Mouse (Mus musculus) kidney, adult 2 months (tissue): ENCODE data around the gene Fstl5. TPM values are rescaled to one million over a fixed set of nuclear protein-coding genes. Genes with fewer than 3 reads are reported as not detected.

Source experiments
- DNase-seq: peaks from one replicate; pipeline ENCODE4 v3.0.0; 2021
- H3K27ac ChIP-seq: fragments of 200-500 bp; 2 replicates; pipeline ENCODE4 v1.5.1; 2012; ENCODE audit warnings: low read depth, low read length, control low read depth, inconsistent platforms; ENCODE audit not compliant: insufficient read depth
- H3K27me3 ChIP-seq: fragments of 200-500 bp; replicated peaks from 2 replicates; pipeline ENCODE4 v1.6.1; 2012; ENCODE audit warnings: mild to moderate bottlenecking, moderate library complexity, low read length, inconsistent platforms; ENCODE audit not compliant: control insufficient read depth, insufficient read depth
- H3K36me3 ChIP-seq: fragments of 200-500 bp; 2 replicates; pipeline ENCODE4 v1.6.1; 2012; ENCODE audit warnings: mild to moderate bottlenecking, moderate library complexity, low read length, inconsistent platforms; ENCODE audit not compliant: control insufficient read depth, insufficient read depth
- H3K4me1 ChIP-seq: fragments of 200-500 bp; 2 replicates; pipeline ENCODE4 v1.6.1; 2011; ENCODE audit warnings: low read length; ENCODE audit not compliant: control insufficient read depth, insufficient read depth
- H3K4me3 ChIP-seq: fragments of 200-500 bp; 2 replicates; pipeline ENCODE4 v1.5.1; 2011; ENCODE audit warnings: mild to moderate bottlenecking, low read depth, low read length, control low read depth; ENCODE audit not compliant: insufficient read depth
- CTCF ChIP-seq: fragments of 200-500 bp; conservative IDR thresholded peaks from 2 replicates; pipeline ENCODE4 v1.5.1; 2011; ENCODE audit warnings: low read depth, mild to moderate bottlenecking, control low read depth, low read length, moderate library complexity, mixed read lengths; ENCODE audit not compliant: insufficient read depth, insufficient read length
- POLR2A ChIP-seq: fragments of 200-500 bp; IDR thresholded peaks from one replicate; pipeline ENCODE4 v1.6.1; 2011; ENCODE audit warnings: low read depth, low read length, control low read depth
- WGBS: fragments of 180-500 bp; shearing (Covaris S2); methylation state at CpG from one replicate; pipeline ENCODE4 v1.1.7; 2018; 5-methylcytosine and 5-hydroxymethylcytosine counted together
- polyA plus RNA-seq: library from polyadenylated mRNA; depleted of rRNA; stranded (reverse); fragments of >200 nt; gene quantifications from 2 replicates; pipeline ENCODE4 v1.2.3, GENCODE M21; 2012

The Fstl5 gene
- polyA plus RNA-seq, 1 experiment = 0.22 TPM

GRCm38 (mm10) chr3:76508811-76509210 is 434.7 kb downstream of the Fstl5 start:
- no peak overlapping the region for H3K27ac ChIP-seq
- 87% methylated on average over 14 of the region's 14 CpGs for WGBS
- TF ChIP-seq CTCF (no peak), POLR2A (no peak)
- no peaks in the 10 kb centered on the region for H3K27me3 ChIP-seq
- no peaks in the 10 kb centered on the region for H3K36me3 ChIP-seq
- H3K4me1 ChIP-seq = no peaks in the 10 kb centered on the region
- no peak for DNase-seq
- no peak overlapping the region for H3K4me3 ChIP-seq

GRCm38 (mm10) chr3:76567346-76567745 is 493.3 kb downstream of the Fstl5 start:
- no peaks in the 10 kb centered on the region for H3K36me3 ChIP-seq
- TF ChIP-seq CTCF (no peak), POLR2A (no peak)
- H3K4me1 ChIP-seq = no peaks in the 10 kb centered on the region
- no peaks in the 10 kb centered on the region for H3K27me3 ChIP-seq
- no peak overlapping the region for H3K27ac ChIP-seq
- H3K4me3 ChIP-seq = no peak overlapping the region
- DNase-seq = no peak

GRCm38 (mm10) chr3:76572478-76572877 is 498.4 kb downstream of the Fstl5 start:
- DNase-seq = no peak
- no peak overlapping the region for H3K27ac ChIP-seq
- 71% methylated on average over 3 of the region's 3 CpGs for WGBS
- H3K36me3 ChIP-seq = no peaks in the 10 kb centered on the region
- H3K27me3 ChIP-seq = no peaks in the 10 kb centered on the region
- no peak overlapping the region for H3K4me3 ChIP-seq
- no peaks in the 10 kb centered on the region for H3K4me1 ChIP-seq
- TF ChIP-seq POLR2A (no peak), CTCF (no peak)

GRCm38 (mm10) chr3:76572920-76573541 is 499.0 kb downstream of the Fstl5 start:
- H3K36me3 ChIP-seq = no peaks in the 10 kb centered on the region
- H3K27me3 ChIP-seq = no peaks in the 10 kb centered on the region
- 88% methylated on average over 3 of the region's 3 CpGs for WGBS
- H3K4me3 ChIP-seq = no peak overlapping the region
- DNase-seq = no peak
- TF ChIP-seq CTCF = no peak
- no peak for TF ChIP-seq POLR2A
- H3K27ac ChIP-seq = no peak overlapping the region
- no peaks in the 10 kb centered on the region for H3K4me1 ChIP-seq

GRCm38 (mm10) chr3:76593148-76593547 is 519.1 kb downstream of the Fstl5 start:
- WGBS = 60% methylated on average over 4 of the region's 4 CpGs
- DNase-seq = no peak
- Histone ChIP-seq H3K36me3 (no peaks in the 10 kb centered on the region), H3K4me3 (no peak overlapping the region), H3K4me1 (no peaks in the 10 kb centered on the region), H3K27me3 (no peaks in the 10 kb centered on the region), H3K27ac (no peak overlapping the region)
- TF ChIP-seq POLR2A (no peak), CTCF (no peak)

GRCm38 (mm10) chr3:76620044-76620443 is 546.0 kb downstream of the Fstl5 start:
- H3K36me3 ChIP-seq = no peaks in the 10 kb centered on the region
- 79% methylated on average over 1 of the region's 1 CpGs for WGBS
- DNase-seq = no peak
- TF ChIP-seq POLR2A = no peak
- no peak for TF ChIP-seq CTCF
- no peaks in the 10 kb centered on the region for H3K4me1 ChIP-seq
- H3K4me3 ChIP-seq = no peak overlapping the region
- H3K27me3 ChIP-seq = no peaks in the 10 kb centered on the region
- no peak overlapping the region for H3K27ac ChIP-seq

GRCm38 (mm10) chr3:76654243-76654642 is 580.2 kb downstream of the Fstl5 start:
- Histone ChIP-seq H3K4me3 (no peak overlapping the region), H3K4me1 (no peaks in the 10 kb centered on the region), H3K27ac (no peak overlapping the region), H3K36me3 (no peaks in the 10 kb centered on the region), H3K27me3 (no peaks in the 10 kb centered on the region)
- no peak for TF ChIP-seq POLR2A
- no peak for DNase-seq
- 79% methylated on average over 1 of the region's 1 CpGs for WGBS

GRCm38 (mm10) chr3:76670859-76671258 is 596.8 kb downstream of the Fstl5 start:
- Histone ChIP-seq H3K4me1 (no peaks in the 10 kb centered on the region), H3K27ac (no peak overlapping the region), H3K36me3 (no peaks in the 10 kb centered on the region), H3K27me3 (no peaks in the 10 kb centered on the region), H3K4me3 (no peak overlapping the region)
- no peak for TF ChIP-seq POLR2A
- no peak for TF ChIP-seq CTCF
- no peak for DNase-seq
- WGBS = 65% methylated on average over 5 of the region's 5 CpGs
